Mouse (Mus musculus) bone marrow macrophage, adult 2 months (primary cell): ENCODE data around the gene Ppp2r5a.

Experiments used
- CTCF ChIP-seq: IDR thresholded peaks from 2 replicates; pipeline ENCODE4 v1.5.1; 2012; ENCODE audit warnings: low read depth, mild to moderate bottlenecking, low read length, moderate library complexity
- POLR2A ChIP-seq: IDR thresholded peaks from 2 replicates; pipeline ENCODE4 v1.6.1; 2012; ENCODE audit warnings: mild to moderate bottlenecking, low read depth, low read length, borderline replicate concordance

DNA sequence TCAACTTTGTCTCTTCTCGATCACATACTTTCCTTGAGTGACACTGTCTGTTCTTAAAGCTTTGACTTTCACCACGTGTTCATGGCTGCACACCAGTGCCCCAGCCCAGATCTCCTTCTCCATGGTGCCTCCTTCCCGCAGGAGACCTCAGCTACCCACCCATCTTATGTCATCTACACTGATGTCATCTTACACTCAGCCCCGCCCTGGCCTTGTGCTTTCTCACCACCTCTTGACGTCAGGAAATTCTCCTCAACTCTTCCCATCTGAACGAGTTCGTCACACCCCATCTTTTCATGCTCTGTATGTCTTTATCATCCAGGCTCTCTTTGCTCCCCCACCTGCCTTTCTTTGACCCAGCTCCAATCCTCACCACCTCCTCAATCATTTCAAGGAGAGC is 22.8 kb upstream of the Ppp2r5a start:
- no peak for TF ChIP-seq CTCF
- TF ChIP-seq POLR2A = no peak
